Mouse (Mus musculus): ENCODE data around the gene Kdelc2. TPM values are rescaled to one million over a fixed set of nuclear protein-coding genes. Genes with fewer than 3 reads are reported as not detected.

Gene Kdelc2
- polyA plus RNA-seq (2016; fragmentation: Nextera tagmentation; extraction: Ambion mirVana), result 9.8 and 10.4 TPM in 2 replicates

DNA sequence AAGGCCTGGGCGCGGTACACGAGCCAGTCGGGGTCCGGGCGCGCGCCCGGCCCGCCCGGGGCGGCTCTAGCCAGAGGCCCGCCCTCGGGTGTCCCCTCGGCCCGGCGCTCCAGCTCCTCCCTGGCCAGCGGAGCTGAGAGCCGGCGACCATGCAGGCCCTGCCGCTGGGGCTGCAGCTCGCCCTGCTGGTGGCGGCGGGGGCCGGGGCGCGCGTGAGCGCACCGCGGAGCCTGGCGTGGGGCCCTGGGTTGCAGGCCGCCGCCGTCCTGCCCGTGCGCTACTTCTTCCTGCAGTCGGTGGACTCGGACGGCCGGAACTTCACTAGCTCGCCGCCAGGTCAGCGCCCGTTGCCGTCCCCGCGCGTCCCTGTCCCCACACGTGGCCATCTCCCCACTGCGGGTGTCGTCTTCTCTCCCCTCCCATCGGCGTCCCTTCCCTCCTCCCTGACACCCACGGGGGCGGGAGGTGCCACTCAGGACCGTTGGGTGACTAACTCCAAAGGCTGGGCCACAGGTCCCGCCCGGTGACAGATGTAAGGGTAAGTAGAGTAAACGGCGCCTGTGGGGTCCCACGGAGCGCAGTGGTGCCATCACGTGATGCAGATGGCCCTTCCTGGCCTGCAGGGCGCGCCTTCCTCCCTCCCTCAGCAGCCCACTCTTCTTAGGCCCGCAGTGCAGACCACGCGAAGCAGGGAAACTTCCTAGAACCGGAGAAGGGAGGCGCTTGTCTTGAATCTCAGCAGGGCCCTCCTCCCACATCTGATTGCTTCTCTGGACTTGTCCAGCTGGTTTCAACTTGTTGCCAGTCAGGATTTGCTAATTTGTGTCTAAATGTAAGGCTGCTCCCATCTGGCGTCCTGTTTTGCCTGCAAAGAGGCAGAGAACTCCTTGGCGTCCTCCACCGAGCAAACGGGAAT is at the start of gene Kdelc2:
TSS of gene Kdelc2 (plus strand) at position 75 of the 916 bp plus-strand sequence.
- 0% methylated on average over 69 of the region's 75 CpGs for WGBS
- Histone ChIP-seq H3K9ac (replicated peaks) (peak within 1 kb of the TSS; percentile 77), H3K27ac (replicated peaks) (peak within 1 kb of the TSS; percentile 81), H3K9me3 (no peaks in the 10 kb centered on the region), H3K4me1 (peaks cover 10% of the 10 kb centered on the region), H3K27me3 (no peaks in the 10 kb centered on the region; the same call in 1 of the 2 replicates), H3K4me2 (replicated peaks) (peak within 1 kb of the TSS; percentile 97), H3K36me3 (no peaks in the 10 kb centered on the region), H3K4me3 (peak within 1 kb of the TSS; percentile 75)
- ATAC-seq (ENCODE audit: low FRiP score, low read depth), result peak; percentile 95

DNA sequence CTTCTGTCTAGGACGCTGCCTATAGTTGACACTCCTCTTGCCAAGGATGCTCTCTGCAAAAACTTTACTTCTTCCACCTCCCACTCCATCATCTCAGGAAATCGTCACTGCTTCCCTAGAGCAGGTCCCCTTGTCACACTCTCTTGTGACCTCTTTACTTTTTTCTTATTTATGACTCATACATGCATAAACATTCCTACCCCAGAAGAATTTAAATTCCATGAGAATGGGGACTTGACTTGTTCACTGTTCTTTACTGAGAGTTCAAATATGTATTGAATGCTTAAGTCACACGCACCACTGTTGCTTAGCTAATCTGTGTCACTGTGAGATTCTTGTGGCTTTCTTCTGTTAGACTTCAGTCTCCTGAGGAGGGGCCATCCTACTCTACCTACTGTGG is 48.7 kb upstream of the Kdelc2 start:
- Histone ChIP-seq H3K4me2 (replicated peaks) (no peak overlapping the region), H3K9me3 (no peaks in the 10 kb centered on the region), H3K36me3 (no peaks in the 10 kb centered on the region), H3K27me3 (peaks cover 3% of the 10 kb centered on the region; the same call in 1 of the 2 replicates), H3K4me3 (no peak overlapping the region), H3K4me1 (0 out of 2 replicates have a peak, but pooled peaks cover under 1% of the 10 kb centered on the region), H3K27ac (replicated peaks) (no peak overlapping the region), H3K9ac (replicated peaks) (no peak overlapping the region)
- WGBS, result 93% methylated on average over 3 of the region's 3 CpGs
- no peak for ATAC-seq (ENCODE audit: low FRiP score, low read depth)

DNA sequence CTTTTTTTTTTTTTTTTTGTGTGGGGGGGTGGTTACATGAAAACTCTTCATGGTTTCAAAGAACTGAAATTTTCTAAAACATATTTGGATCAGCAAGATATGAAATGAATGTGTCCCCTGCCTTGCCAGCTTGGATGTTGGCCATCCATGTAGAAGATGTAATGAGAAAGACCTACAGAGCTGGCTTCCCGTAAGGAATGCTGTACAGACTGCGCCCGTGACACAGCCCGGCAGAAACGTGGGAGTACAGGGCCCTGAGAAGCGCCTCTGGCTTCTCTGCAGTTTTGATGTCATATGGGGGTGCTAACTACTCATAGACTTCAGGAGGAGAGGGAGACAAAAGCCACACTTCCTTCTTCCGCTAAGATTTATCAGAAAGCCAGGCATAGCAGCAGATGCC is 44.2 kb upstream of the Kdelc2 start:
- Histone ChIP-seq H3K4me3 (no peak overlapping the region), H3K9ac (replicated peaks) (no peak overlapping the region), H3K36me3 (no peaks in the 10 kb centered on the region), H3K27me3 (peaks cover 6% of the 10 kb centered on the region), H3K9me3 (no peaks in the 10 kb centered on the region), H3K4me2 (replicated peaks) (no peak overlapping the region), H3K27ac (replicated peaks) (no peak overlapping the region), H3K4me1 (peaks cover 6% of the 10 kb centered on the region)
- no peak for ATAC-seq (ENCODE audit: low FRiP score, low read depth)
- WGBS, result 86% methylated on average over 7 of the region's 7 CpGs

DNA sequence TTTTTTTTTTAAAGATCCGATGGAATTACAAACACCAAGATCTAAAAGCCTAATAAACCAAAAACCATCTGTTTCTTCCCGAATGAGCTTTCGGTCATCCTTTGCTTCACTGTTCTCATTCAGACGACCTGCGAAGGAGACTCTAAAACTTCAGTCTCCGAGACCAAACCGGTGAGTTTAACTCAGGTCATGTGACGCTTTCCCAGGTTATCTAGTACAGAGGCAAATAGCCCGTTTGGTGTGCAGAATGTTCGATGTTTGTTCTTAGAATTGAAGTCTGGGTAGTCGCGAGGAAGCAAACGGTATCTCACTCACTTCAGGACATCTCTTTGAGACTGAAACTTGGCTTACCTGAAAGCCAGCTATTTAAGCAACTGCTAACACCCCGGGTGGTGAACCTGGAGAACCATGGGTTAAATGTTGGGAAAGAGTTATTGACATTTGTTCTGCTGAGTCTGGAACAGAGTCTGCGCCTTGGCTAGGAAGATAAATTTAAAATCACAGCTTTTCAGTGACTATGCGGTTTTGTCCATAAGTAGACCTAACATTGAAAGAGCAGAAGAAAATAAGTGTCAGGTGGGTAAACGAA is 43.4 kb upstream of the Kdelc2 start:
- WGBS, result 56% methylated on average over 17 of the region's 17 CpGs
- H3K9ac ChIP-seq (replicated peaks), result no peak overlapping the region
- peaks cover 6% of the 10 kb centered on the region for H3K27me3 ChIP-seq
- H3K27ac ChIP-seq (replicated peaks), result no peak overlapping the region
- H3K9me3 ChIP-seq, result no peaks in the 10 kb centered on the region
- peaks cover 6% of the 10 kb centered on the region for H3K4me1 ChIP-seq
- no peak for ATAC-seq (ENCODE audit: low FRiP score, low read depth)
- peak overlapping the region; percentile 56 for H3K4me2 ChIP-seq (replicated peaks)
- H3K36me3 ChIP-seq, result no peaks in the 10 kb centered on the region
- H3K4me3 ChIP-seq, result peak overlapping the region; percentile 36; the same call in 1 of the 2 replicates

DNA sequence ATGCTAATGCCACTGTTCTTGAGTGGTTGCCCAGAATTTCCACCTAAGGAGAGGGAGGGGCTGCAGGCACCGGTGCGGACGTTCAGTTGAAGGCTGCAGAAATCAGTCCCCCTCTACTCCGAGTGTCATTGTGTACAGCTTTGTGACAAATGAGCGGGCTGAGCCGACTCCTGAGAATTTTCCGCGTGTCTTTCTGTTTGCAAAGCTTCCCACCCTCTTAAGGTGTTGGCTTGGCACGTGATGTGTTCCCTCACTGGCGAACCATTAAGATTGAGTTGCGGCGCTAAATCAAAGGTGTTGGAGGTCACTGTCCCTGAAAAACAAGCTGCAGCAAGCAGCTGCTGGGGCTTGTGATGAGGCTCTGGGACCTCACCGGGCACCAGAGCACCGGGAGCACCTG is 42.9 kb upstream of the Kdelc2 start:
- peak overlapping the region; percentile 56 for H3K4me2 ChIP-seq (replicated peaks)
- H3K27me3 ChIP-seq, result peaks cover 6% of the 10 kb centered on the region
- 13% methylated on average over 14 of the region's 14 CpGs for WGBS
- ATAC-seq (ENCODE audit: low FRiP score, low read depth), result no peak
- no peaks in the 10 kb centered on the region for H3K36me3 ChIP-seq
- H3K9ac ChIP-seq (replicated peaks), result peak overlapping the region; percentile 12; the same call in 1 of the 2 replicates
- H3K4me1 ChIP-seq, result peaks cover 6% of the 10 kb centered on the region
- no peak overlapping the region for H3K27ac ChIP-seq (replicated peaks)
- H3K9me3 ChIP-seq, result no peaks in the 10 kb centered on the region
- H3K4me3 ChIP-seq, result peak overlapping the region; percentile 36

DNA sequence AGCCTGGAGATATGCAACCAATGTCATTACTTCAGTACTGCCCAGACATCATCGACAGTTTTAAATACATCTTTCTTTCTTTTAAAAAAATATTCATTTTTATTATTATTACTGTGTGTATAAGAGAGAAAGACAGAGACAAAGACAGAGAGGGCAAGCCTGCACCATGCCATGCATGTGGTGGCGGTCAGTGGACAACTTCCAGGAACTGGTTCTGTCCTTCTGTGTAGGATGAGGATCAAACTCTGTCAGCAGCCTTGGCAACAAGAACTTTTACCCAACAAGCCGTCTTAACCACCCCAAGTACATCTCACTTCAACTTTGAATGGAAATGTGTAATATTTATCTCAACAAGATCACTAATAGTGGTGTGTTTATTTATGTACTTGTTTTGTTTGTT is 41.8 kb upstream of the Kdelc2 start:
- Histone ChIP-seq H3K9me3 (no peaks in the 10 kb centered on the region), H3K4me3 (no peak overlapping the region), H3K4me1 (peaks cover 6% of the 10 kb centered on the region), H3K27me3 (peaks cover 6% of the 10 kb centered on the region), H3K36me3 (no peaks in the 10 kb centered on the region), H3K27ac (replicated peaks) (no peak overlapping the region), H3K9ac (replicated peaks) (no peak overlapping the region), H3K4me2 (replicated peaks) (no peak overlapping the region)
- WGBS, result 91% methylated on average over 3 of the region's 3 CpGs
- ATAC-seq (ENCODE audit: low FRiP score, low read depth), result no peak

DNA sequence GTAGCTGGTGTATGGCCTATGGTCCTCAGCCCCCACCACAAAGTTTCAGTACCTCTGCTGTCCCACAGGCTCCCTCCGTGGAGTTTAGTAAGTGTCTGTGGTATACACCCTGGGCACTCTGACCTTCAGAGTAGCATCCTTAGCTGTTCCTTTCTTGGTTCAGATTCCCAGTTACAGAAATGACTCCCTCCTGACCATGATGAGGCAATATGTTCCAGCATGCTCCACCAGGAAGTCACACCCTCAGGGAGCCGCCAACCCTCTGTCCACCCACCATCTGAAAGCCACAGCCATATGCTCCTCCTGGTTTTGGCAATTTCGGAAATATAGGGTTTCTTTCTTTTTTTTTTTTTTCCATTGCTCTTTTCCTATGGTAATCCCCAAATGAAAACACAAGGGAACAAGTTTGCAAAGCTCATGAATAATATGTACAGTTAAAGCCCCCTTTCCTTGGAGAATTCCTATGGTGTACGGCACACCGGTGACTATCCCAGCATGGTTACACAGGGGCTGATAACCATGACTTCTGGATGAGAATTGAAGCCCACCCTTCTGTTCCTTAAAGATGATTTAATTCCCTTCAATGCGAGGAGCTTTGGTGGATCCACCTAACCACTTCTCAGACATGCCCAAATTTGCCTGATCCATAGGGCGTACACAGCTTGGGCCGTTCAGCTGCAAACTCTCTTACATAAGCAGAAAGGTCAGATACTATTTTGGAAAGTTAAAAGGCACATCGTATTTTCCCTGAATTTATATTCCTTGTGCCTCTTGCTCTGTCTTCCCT is 39.0 kb upstream of the Kdelc2 start:
- H3K9ac ChIP-seq (replicated peaks), result no peak overlapping the region
- H3K4me1 ChIP-seq, result peaks cover 6% of the 10 kb centered on the region
- no peak for ATAC-seq (ENCODE audit: low FRiP score, low read depth)
- WGBS, result 91% methylated on average over 9 of the region's 9 CpGs
- no peaks in the 10 kb centered on the region for H3K9me3 ChIP-seq
- H3K4me2 ChIP-seq (replicated peaks), result no peak overlapping the region
- H3K27me3 ChIP-seq, result peaks cover 4% of the 10 kb centered on the region
- H3K4me3 ChIP-seq, result no peak overlapping the region
- H3K36me3 ChIP-seq, result no peaks in the 10 kb centered on the region
- no peak overlapping the region for H3K27ac ChIP-seq (replicated peaks)

DNA sequence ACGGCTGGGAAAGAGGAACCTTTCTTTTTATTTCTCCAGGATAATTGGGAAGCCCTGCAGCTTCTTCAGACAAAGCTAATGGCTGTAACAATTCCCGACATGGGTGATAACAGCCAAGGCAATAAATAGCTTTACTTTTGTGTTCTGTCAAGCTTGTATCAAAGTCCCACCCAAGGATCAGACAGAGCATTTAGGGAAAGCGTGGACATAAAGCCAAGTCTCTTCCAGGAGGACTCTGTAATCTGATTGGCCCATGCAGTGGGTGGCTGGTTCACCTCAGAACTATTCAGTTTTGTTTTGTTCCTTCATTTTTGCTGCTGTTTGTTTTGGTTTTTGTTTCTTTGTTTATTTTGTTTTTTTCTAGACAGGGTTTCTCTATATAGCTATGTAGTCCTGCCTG is 38.1 kb upstream of the Kdelc2 start:
- 0 out of 2 replicates have a peak, but pooled peaks cover 4% of the 10 kb centered on the region for H3K9me3 ChIP-seq
- no peak overlapping the region for H3K4me3 ChIP-seq
- H3K27me3 ChIP-seq, result no peaks in the 10 kb centered on the region
- WGBS, result 68% methylated on average over 3 of the region's 3 CpGs
- H3K27ac ChIP-seq (replicated peaks), result no peak overlapping the region
- no peak for ATAC-seq (ENCODE audit: low FRiP score, low read depth)
- H3K4me2 ChIP-seq (replicated peaks), result no peak overlapping the region
- no peaks in the 10 kb centered on the region for H3K36me3 ChIP-seq
- H3K9ac ChIP-seq (replicated peaks), result no peak overlapping the region
- H3K4me1 ChIP-seq, result peaks cover 6% of the 10 kb centered on the region

DNA sequence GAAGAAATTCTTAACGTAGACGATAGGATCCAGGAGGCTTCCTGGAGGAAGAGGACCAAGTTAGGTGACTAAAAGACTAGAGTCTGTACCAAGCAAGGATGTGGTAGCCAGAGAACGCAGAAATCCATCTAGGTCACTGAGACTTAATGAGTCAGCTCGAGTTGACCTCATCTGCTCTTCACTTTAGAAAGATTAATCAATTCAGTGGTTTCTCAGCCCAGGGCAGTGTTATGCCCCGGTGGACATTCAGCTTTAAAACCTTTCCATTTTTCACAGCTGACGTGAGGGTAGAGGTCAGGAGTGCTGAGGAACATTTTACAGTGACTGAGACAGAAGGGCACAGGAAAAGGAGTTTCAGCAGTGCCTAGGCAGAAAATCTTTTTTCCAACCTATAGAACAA is 37.4 kb upstream of the Kdelc2 start:
- H3K36me3 ChIP-seq, result no peaks in the 10 kb centered on the region
- WGBS, result 71% methylated on average over 6 of the region's 6 CpGs
- H3K4me3 ChIP-seq, result no peak overlapping the region
- no peaks in the 10 kb centered on the region for H3K27me3 ChIP-seq
- H3K9ac ChIP-seq (replicated peaks), result no peak overlapping the region
- H3K27ac ChIP-seq (replicated peaks), result no peak overlapping the region
- ATAC-seq (ENCODE audit: low FRiP score, low read depth), result no peak
- 0 out of 2 replicates have a peak, but pooled peaks cover 4% of the 10 kb centered on the region for H3K9me3 ChIP-seq
- H3K4me2 ChIP-seq (replicated peaks), result no peak overlapping the region
- H3K4me1 ChIP-seq, result no peaks in the 10 kb centered on the region

DNA sequence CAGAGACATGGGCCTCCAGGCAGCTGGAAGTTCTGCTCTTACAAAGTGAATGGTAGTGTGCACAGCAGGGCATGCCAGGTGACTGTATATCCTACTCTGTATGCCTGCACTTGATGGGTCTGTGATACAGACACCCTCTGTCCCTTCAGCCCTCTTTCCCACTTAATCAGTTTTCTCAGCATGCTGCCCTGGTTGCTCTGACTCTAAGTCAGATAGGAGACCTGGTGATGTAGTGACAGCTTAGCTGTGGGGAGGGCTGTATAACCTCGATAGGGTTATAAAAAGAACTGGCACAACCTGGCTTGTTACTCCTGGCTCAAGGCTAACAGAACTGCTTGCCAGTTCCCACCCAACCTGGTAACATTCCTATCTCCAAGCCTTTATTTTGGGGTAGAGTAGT is 34.6 kb upstream of the Kdelc2 start:
- no peaks in the 10 kb centered on the region for H3K27me3 ChIP-seq
- H3K4me1 ChIP-seq, result no peaks in the 10 kb centered on the region
- WGBS, result 87% methylated on average over 1 of the region's 1 CpGs
- H3K9me3 ChIP-seq, result 0 out of 2 replicates have a peak, but pooled peaks cover 4% of the 10 kb centered on the region
- no peak for ATAC-seq (ENCODE audit: low FRiP score, low read depth)
- H3K9ac ChIP-seq (replicated peaks), result no peak overlapping the region
- no peaks in the 10 kb centered on the region for H3K36me3 ChIP-seq
- no peak overlapping the region for H3K27ac ChIP-seq (replicated peaks)
- H3K4me2 ChIP-seq (replicated peaks), result no peak overlapping the region
- H3K4me3 ChIP-seq, result no peak overlapping the region

DNA sequence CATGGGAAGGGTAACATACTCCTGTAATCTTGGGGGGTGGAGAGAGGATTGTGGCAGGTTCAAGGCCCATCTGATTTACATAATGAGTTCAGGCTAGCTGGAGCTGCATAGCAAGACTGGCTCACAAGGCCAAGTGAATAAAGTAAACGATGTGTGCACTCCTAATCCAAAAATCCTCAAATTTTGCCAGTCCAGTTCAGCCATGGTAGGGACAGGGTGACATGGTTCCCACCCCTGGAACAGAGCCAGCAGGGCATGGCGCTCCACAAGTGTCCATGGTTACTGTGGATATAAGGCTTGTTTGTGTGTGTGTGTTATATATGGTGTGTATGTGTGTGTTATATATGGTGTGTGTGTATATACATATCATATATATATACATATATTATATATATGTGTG is 33.5 kb upstream of the Kdelc2 start:
- no peaks in the 10 kb centered on the region for H3K4me1 ChIP-seq
- H3K27me3 ChIP-seq, result no peaks in the 10 kb centered on the region
- H3K27ac ChIP-seq (replicated peaks), result no peak overlapping the region
- H3K9ac ChIP-seq (replicated peaks), result no peak overlapping the region
- ATAC-seq (ENCODE audit: low FRiP score, low read depth), result no peak
- 83% methylated on average over 2 of the region's 2 CpGs for WGBS
- no peak overlapping the region for H3K4me3 ChIP-seq
- H3K36me3 ChIP-seq, result no peaks in the 10 kb centered on the region
- H3K4me2 ChIP-seq (replicated peaks), result no peak overlapping the region
- H3K9me3 ChIP-seq, result 0 out of 2 replicates have a peak, but pooled peaks cover 4% of the 10 kb centered on the region
